Mouse (Mus musculus) frontal cortex, postnatal 25 days (tissue): ENCODE measurements at regions not wholly inside any gene's neighbourhood (a gene's known extent, or its start where the extent isn't known, plus 50 kb on each side); places are given as distances from the start of the nearest gene placed in this dataset.

Experiments used
- DNase-seq, 2 experiments: peaks; one replicate each; pipeline ENCODE4 v3.0.0; 2022; ENCODE audit warnings: low spot score in 2 of 2

- DNase-seq, result no peak
Measured at GRCm38 (mm10) chr16:69800955-69801598, 62.5 kb downstream of the Speer2 start.

- no peak for DNase-seq
Measured at GRCm38 (mm10) chr16:69796299-69796698, 67.2 kb downstream of the Speer2 start.

GRCm38 (mm10) chr16:69790671-69791070 is 72.9 kb downstream of the Speer2 start:
- DNase-seq, result no peak

DNA sequence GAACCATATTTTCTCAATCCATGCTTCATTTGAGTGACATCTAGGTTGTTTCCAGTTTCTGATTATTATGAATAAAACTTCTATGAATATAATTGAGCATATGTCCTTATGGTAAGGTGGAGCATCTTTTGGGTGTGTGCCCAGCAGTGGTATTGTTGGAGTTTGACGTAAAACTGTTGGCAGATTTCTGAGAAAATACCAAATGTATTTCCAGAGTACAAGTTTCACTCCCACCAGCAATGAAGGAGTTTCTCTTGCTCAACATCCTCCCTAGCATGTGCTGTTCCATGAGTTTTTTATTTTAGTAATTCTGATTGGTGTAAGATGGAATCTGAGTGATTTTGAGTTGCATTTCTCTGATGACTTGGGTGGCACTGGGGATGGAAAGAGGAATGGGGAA is 92.8 kb downstream of the Speer2 start:
- DNase-seq, result peak in 1 of 2 experiments; percentile 8
